Mouse (Mus musculus) liver, adult 2 months (tissue): Measurements from ENCODE around the gene Pfdn6. TPM values are rescaled to one million over a fixed set of nuclear protein-coding genes. Genes with fewer than 3 reads are reported as not detected.

ENCODE experiments used
- DNase-seq: peaks from one replicate; pipeline ENCODE4 v3.0.0-alpha.2; 2011; ENCODE audit warnings: low read depth, low spot score; ENCODE audit errors: extremely low read depth
- H3K27ac ChIP-seq: fragments of 200-500 bp; replicated peaks from 2 replicates; pipeline ENCODE4 v1.5.1; 2012; ENCODE audit warnings: low read depth, mild to moderate bottlenecking, control low read depth, inconsistent platforms, low read length; ENCODE audit not compliant: insufficient read depth
- H3K27me3 ChIP-seq: fragments of 200-500 bp; 2 replicates; pipeline ENCODE4 v1.6.1; 2012; ENCODE audit warnings: mild to moderate bottlenecking, moderate library complexity, low read length, inconsistent platforms; ENCODE audit not compliant: control insufficient read depth, insufficient read depth
- H3K36me3 ChIP-seq: fragments of 200-500 bp; 2 replicates; pipeline ENCODE4 v1.6.1; 2012; ENCODE audit warnings: low read length, inconsistent platforms; ENCODE audit not compliant: control insufficient read depth, insufficient read depth
- H3K4me1 ChIP-seq: fragments of 200-500 bp; 2 replicates; pipeline ENCODE4 v1.6.1; 2011; ENCODE audit warnings: low read length; ENCODE audit not compliant: control insufficient read depth, insufficient read depth
- H3K4me3 ChIP-seq: fragments of 200-500 bp; 2 replicates; pipeline ENCODE4 v1.5.1; 2011; ENCODE audit warnings: low read depth, mild to moderate bottlenecking, control low read depth, low read length, moderate library complexity; ENCODE audit not compliant: insufficient read depth
- H3K79me2 ChIP-seq: fragments of 200-500 bp; 2 replicates; pipeline ENCODE4 v1.6.1; 2012; ENCODE audit warnings: inconsistent platforms, mild to moderate bottlenecking, low read length, moderate library complexity; ENCODE audit not compliant: control insufficient read depth, insufficient read depth
- H3K9ac ChIP-seq: fragments of 200-500 bp; 2 replicates; pipeline ENCODE4 v1.6.1; 2012; ENCODE audit warnings: low read depth, mild to moderate bottlenecking, control low read depth, inconsistent platforms, low read length
- CTCF ChIP-seq: fragments of 200-500 bp; IDR thresholded peaks from 2 replicates; pipeline ENCODE4 v1.5.1; 2011; ENCODE audit warnings: low read depth, low read length, control low read depth
- POLR2A ChIP-seq: fragments of 200-500 bp; IDR thresholded peaks from 2 replicates; pipeline ENCODE4 v1.6.1; 2011; ENCODE audit warnings: low read length, control low read depth; ENCODE audit not compliant: insufficient read depth; ENCODE audit errors: extremely low read depth
- WGBS: fragments of 180-500 bp; shearing (Covaris S2); methylation state at CpG from one replicate; pipeline ENCODE4 v1.1.7; 2018; 5-methylcytosine and 5-hydroxymethylcytosine counted together
- polyA plus RNA-seq: library from polyadenylated mRNA; depleted of rRNA; stranded (reverse); fragments of >200 nt; gene quantifications from 2 replicates; pipeline ENCODE4 v1.2.3, GENCODE M21; 2012
- total RNA-seq: library from RNA; depleted of rRNA; stranded (reverse); fragments of >200 nt; gene quantifications from 2 replicates; pipeline ENCODE4 v1.2.3, GENCODE M21; 2014

The Pfdn6 gene
- total and polyA plus RNA-seq, 2 experiments: 15.5 to 40.8 TPM

DNA sequence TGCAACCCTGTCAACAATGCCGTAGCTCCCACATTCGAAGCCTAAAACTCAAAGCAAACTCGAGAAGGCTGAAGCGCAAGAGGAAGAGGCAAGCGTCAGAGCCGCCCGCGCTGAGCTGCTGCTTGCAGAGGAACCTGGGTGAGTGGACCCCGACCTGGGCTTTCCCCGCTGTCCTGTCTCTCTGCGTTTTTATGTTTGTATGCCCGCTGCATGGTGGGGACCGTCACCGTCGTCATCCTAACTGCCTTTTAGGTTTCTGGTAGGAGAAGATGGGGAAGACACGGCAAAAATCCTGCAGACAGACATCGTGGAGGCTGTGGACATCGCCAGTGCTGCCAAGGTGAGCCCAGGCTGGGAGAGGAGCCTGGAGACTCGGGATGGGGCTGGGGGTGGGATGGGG lies 1.2 kb upstream of the Pfdn6 start:
- 50% methylated on average over 19 of the region's 19 CpGs for WGBS
- Histone ChIP-seq H3K27ac (no peak overlapping the region), H3K36me3 (peaks cover 1% of the 10 kb centered on the region; the same call in 1 of the 2 replicates), H3K4me1 (peaks cover 10% of the 10 kb centered on the region; the same call in 1 of the 2 replicates), H3K9ac (peak overlapping the region; percentile 85), H3K27me3 (no peaks in the 10 kb centered on the region), H3K79me2 (peaks cover 11% of the 10 kb centered on the region; the same call in 1 of the 2 replicates), H3K4me3 (peak overlapping the region; percentile 97)
- DNase-seq: no peak
- no peak for TF ChIP-seq POLR2A
- TF ChIP-seq CTCF: no peak

DNA sequence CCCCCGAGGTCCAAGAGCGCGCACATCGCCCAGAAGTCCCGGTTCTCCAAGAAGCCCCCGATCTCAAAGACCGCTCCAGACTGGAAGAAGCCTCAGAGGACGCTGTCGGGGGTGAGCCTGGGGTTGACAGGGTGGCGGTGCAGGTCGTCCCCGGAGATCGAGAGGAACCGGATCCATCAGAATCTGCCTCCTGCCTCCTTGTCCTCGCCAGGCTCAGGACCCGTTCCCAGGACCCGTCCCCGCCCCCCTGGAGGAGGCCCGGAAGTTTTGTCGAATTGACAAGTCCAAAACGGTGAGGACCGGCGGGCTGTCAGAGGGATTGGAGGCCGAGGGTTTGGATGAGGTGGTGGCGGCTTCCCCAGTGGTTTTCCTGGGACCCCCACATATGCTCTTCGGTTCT lies 838 bp upstream of the Pfdn6 start:
- no peak for DNase-seq
- H3K9ac ChIP-seq: peak overlapping the region; percentile 85
- H3K4me1 ChIP-seq: peaks cover 10% of the 10 kb centered on the region; the same call in 1 of the 2 replicates
- no peak overlapping the region for H3K27ac ChIP-seq
- WGBS: 2% methylated on average over 26 of the region's 26 CpGs
- peak overlapping the region; percentile 97 for H3K4me3 ChIP-seq
- peaks cover 1% of the 10 kb centered on the region; the same call in 1 of the 2 replicates for H3K36me3 ChIP-seq
- H3K79me2 ChIP-seq: peaks cover 11% of the 10 kb centered on the region; the same call in 1 of the 2 replicates
- H3K27me3 ChIP-seq: no peaks in the 10 kb centered on the region
- no peak for TF ChIP-seq CTCF
- no peak for TF ChIP-seq POLR2A

DNA sequence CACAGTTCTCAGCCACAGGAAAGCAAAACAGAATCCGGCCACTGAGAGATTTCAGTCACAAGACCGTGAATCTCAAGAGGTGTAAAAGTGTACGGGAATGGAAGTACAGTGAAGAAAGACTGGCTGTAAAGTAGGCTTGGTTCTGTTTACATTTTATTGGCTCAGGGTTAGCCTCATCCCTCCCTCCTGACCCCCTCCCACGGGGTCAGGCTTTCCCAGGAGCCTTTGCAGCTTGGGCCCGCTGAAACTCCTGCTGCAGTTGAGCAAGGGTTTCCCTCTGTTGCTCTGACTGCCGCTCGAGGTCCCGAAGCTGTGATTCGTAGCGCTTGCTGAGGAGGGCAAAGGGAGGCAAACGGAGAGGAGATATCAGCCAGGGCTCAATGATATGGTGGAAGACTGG lies 1.4 kb downstream of the Pfdn6 start:
- peaks cover 10% of the 10 kb centered on the region; the same call in 1 of the 2 replicates for H3K4me1 ChIP-seq
- no peak overlapping the region for H3K4me3 ChIP-seq
- H3K36me3 ChIP-seq: no peaks in the 10 kb centered on the region; the same call in 1 of the 2 replicates
- DNase-seq: no peak
- TF ChIP-seq CTCF (no peak), POLR2A (no peak)
- H3K27ac ChIP-seq: no peak overlapping the region
- no peaks in the 10 kb centered on the region for H3K27me3 ChIP-seq
- no peak overlapping the region for H3K9ac ChIP-seq
- 44% methylated on average over 11 of the region's 11 CpGs for WGBS
- peaks cover 11% of the 10 kb centered on the region; the same call in 1 of the 2 replicates for H3K79me2 ChIP-seq

DNA sequence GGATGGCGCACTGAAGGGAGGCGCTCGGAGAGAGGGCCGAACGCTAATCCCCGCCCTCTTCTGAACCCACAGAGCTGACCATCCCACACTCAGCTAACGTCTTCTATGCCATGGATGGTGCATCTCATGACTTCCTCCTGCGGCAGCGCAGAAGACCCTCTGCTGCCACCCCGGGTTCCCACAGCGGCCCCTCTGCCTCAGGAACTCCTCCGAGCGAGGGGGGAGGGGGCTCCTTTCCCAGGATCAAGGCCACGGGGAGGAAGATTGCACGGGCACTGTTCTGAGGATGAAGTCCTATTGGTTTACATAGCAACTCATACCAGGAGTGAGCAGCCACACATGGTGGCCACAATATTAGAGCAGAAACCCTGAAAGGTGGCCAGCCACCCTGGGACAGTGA lies 3.1 kb downstream of the Pfdn6 start:
- 88% methylated on average over 15 of the region's 15 CpGs for WGBS
- TF ChIP-seq CTCF (no peak), POLR2A (no peak)

DNA sequence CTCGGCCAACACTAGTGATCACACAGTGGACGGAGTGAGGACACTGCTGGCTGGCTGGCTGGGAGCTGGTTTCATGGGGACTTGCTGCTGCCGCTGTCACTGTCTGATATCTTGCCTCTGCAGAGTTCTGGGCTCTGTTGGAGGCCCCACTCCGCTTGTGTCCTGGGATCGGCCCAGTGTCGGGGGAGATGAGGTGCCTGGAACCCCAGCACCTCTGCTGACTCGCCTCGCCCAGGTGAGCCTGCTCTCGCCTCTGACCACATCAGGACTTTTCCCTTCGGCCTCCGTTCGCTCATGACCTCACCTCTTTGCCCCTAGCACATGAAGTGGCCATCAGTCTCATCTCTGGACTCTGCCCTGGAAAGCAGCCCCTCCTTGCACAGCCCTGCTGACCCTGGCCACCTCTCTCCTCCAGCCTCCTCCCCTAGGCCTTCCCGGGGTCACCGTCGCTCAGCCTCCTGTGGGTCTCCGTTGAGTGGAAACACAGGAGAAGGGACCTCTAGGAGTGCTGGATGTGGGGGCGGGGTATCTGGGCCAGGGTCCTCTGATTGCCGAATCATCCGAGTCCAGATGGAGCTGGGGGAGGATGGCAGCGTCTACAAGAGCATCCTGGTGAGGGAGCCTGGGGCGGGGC lies 4.6 kb downstream of the Pfdn6 start:
- H3K79me2 ChIP-seq: peaks cover 6% of the 10 kb centered on the region; the same call in 1 of the 2 replicates
- DNase-seq: no peak
- 91% methylated on average over 21 of the region's 21 CpGs for WGBS

More for the DNA sequence above, 3.1 kb downstream of the Pfdn6 start:
- Histone ChIP-seq H3K27me3 (no peaks in the 10 kb centered on the region), H3K79me2 (peaks cover 11% of the 10 kb centered on the region; the same call in 1 of the 2 replicates), H3K9ac (no peak overlapping the region), H3K4me1 (peaks cover 13% of the 10 kb centered on the region; the same call in 1 of the 2 replicates), H3K27ac (no peak overlapping the region), H3K36me3 (no peaks in the 10 kb centered on the region; the same call in 1 of the 2 replicates), H3K4me3 (no peak overlapping the region)
- DNase-seq: no peak

DNA sequence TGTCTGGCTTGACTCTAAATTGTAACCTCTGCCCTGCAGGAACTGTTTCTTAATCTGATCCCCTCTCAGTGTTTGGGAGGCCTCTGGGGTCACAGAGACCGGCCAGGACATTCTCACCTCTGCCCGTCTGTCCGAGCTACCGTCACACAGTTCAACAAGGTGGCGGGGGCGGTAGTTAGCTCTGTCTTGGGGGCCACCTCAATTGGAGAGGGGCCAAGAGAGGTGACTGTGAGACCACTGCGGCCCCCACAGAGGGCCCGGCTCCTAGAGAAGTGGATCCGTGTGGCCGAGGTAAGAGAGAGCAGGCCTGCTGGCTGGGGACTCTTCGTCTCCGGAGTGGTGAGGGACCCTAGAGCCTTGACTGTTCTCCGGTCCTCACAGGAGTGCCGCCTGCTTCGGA lies 7.2 kb downstream of the Pfdn6 start:
- peak overlapping the region; percentile 24; the same call in 1 of the 2 replicates for H3K27ac ChIP-seq
- H3K36me3 ChIP-seq: no peaks in the 10 kb centered on the region; the same call in 1 of the 2 replicates
- H3K4me3 ChIP-seq: no peak overlapping the region
- no peak overlapping the region for H3K9ac ChIP-seq
- no peaks in the 10 kb centered on the region for H3K27me3 ChIP-seq
- TF ChIP-seq POLR2A: no peak
- no peak for TF ChIP-seq CTCF
- no peaks in the 10 kb centered on the region for H3K79me2 ChIP-seq
- DNase-seq: no peak
- peaks cover 3% of the 10 kb centered on the region for H3K4me1 ChIP-seq
- WGBS: 79% methylated on average over 15 of the region's 15 CpGs

More for the DNA sequence above, 4.6 kb downstream of the Pfdn6 start:
- Histone ChIP-seq H3K36me3 (no peaks in the 10 kb centered on the region; the same call in 1 of the 2 replicates), H3K4me3 (no peak overlapping the region), H3K27me3 (no peaks in the 10 kb centered on the region), H3K9ac (no peak overlapping the region), H3K4me1 (peaks cover 8% of the 10 kb centered on the region; the same call in 1 of the 2 replicates), H3K27ac (no peak overlapping the region)
- no peak for TF ChIP-seq CTCF
- TF ChIP-seq POLR2A: no peak
